Mouse (Mus musculus) thymus, adult 2 months (tissue): ENCODE results near the gene Phf23.

Experiments used
- CTCF ChIP-seq: fragments of 200-500 bp; IDR thresholded peaks from 2 replicates; pipeline ENCODE4 v1.5.1; 2012; ENCODE audit warnings: mild to moderate bottlenecking, control low read depth, low read length, moderate library complexity, borderline replicate concordance; ENCODE audit not compliant: control insufficient read depth, poor library complexity, insufficient read depth; ENCODE audit errors: extremely low read depth
- POLR2A ChIP-seq: fragments of 200-500 bp; IDR thresholded peaks from 2 replicates; pipeline ENCODE4 v1.6.1; 2012; ENCODE audit warnings: mild to moderate bottlenecking, low read length, control low read depth, moderate library complexity; ENCODE audit not compliant: control insufficient read depth, poor library complexity, insufficient read depth; ENCODE audit errors: extremely low read depth

- no peak for TF ChIP-seq CTCF
- no peak; the same call in 1 of the 2 replicates for TF ChIP-seq POLR2A
These were observed 3.9 kb upstream of the Phf23 start for GRCm38 (mm10) chr11:69991711-69992110.
